Mouse (Mus musculus) liver, embryonic 15.5 days (tissue): ENCODE data around the gene Lmln. TPM values are rescaled to one million over a fixed set of nuclear protein-coding genes. Genes with fewer than 3 reads are reported as not detected.
"Not testable (repeated sequence)": the region's sequence is repeated elsewhere in the genome, so short reads cannot be mapped to it uniquely, and the experiment has no call there.

Experiments used
- ATAC-seq: fragments of 200-750 bp; cut with Nextera tagmentation; 2 replicates; pipeline ENCODE4 v1.8.0; 2017; ENCODE audit warnings: moderate number of reproducible peaks, mild to moderate bottlenecking, moderate library complexity; ENCODE audit not compliant: insufficient read depth
- H3K27ac ChIP-seq: fragments of 300-500 bp; sonication (generic); replicated peaks from 2 replicates; pipeline ENCODE4 v1.5.1; 2015; ENCODE audit warnings: mild to moderate bottlenecking, inconsistent platforms
- H3K27me3 ChIP-seq: fragments of 300-500 bp; sonication (generic); 2 replicates; pipeline ENCODE4 v1.6.1; 2015; ENCODE audit warnings: mild to moderate bottlenecking, inconsistent platforms
- H3K36me3 ChIP-seq: fragments of 300-500 bp; sonication (generic); replicated peaks from 2 replicates; pipeline ENCODE4 v1.6.1; 2015; ENCODE audit warnings: moderate library complexity, mild to moderate bottlenecking, inconsistent platforms
- H3K4me1 ChIP-seq: fragments of 300-500 bp; sonication (generic); replicated peaks from 2 replicates; pipeline ENCODE4 v1.6.1; 2015; ENCODE audit warnings: inconsistent platforms
- H3K4me2 ChIP-seq: fragments of 300-500 bp; sonication (generic); 2 replicates; pipeline ENCODE4 v1.6.1; 2015; ENCODE audit warnings: moderate library complexity, mild to moderate bottlenecking, inconsistent platforms
- H3K4me3 ChIP-seq: fragments of 300-500 bp; sonication (generic); replicated peaks from 2 replicates; pipeline ENCODE4 v1.5.1; 2015; ENCODE audit warnings: mild to moderate bottlenecking, inconsistent platforms
- H3K9ac ChIP-seq: fragments of 300-500 bp; sonication (generic); 2 replicates; pipeline ENCODE4 v1.6.1; 2015; ENCODE audit warnings: moderate library complexity, mild to moderate bottlenecking, inconsistent platforms
- H3K9me3 ChIP-seq: fragments of 300-500 bp; sonication (generic); replicated peaks from 2 replicates; pipeline ENCODE4 v1.6.1; 2016; ENCODE audit warnings: inconsistent platforms
- WGBS: fragments of 180-500 bp; shearing (Covaris S2); methylation state at CpG from one replicate; pipeline ENCODE4 v1.1.7; 2015; ENCODE audit warnings: mixed read lengths; ENCODE audit not compliant: insufficient replicate concordance; 5-methylcytosine and 5-hydroxymethylcytosine counted together
- polyA plus RNA-seq: library from polyadenylated mRNA; unstranded; fragments of >200 nt; fragmentation: Nextera tagmentation; extraction: Ambion mirVana; gene quantifications from 2 replicates; pipeline ENCODE4 v1.2.1, GENCODE M21; 2015

Lmln gene
- polyA plus RNA-seq, 1 experiment from 2014 or later, result 0.63 TPM

DNA sequence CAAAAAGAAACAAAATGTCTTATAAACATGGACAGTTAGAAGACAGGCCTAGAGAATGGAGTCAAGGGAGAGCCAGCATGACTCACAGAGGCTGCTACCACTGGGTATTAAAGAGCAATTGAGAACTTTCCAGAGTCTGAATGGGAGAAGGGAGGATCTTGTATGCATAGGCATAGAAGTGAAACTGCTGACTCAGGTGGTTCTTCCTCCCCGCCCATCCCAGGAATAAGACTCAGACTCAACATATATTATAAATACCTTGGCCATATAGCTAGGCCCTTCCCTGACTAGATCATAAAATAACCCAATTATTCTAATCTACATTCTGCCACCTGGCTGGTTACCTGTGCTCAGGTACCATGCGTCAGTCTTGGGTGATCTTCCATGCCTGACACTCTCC lies 97.0 kb downstream of the Lmln start:
- H3K4me1 ChIP-seq, result no peaks in the 10 kb centered on the region
- no peak overlapping the region for H3K9ac ChIP-seq
- H3K9me3 ChIP-seq, result no peaks in the 10 kb centered on the region
- H3K27me3 ChIP-seq, result no peaks in the 10 kb centered on the region
- no peak overlapping the region for H3K27ac ChIP-seq
- ATAC-seq, result no peak
- no peaks in the 10 kb centered on the region for H3K36me3 ChIP-seq
- WGBS, result 66% methylated on average over 2 of the region's 2 CpGs
- H3K4me2 ChIP-seq, result no peak overlapping the region
- H3K4me3 ChIP-seq, result no peak overlapping the region

DNA sequence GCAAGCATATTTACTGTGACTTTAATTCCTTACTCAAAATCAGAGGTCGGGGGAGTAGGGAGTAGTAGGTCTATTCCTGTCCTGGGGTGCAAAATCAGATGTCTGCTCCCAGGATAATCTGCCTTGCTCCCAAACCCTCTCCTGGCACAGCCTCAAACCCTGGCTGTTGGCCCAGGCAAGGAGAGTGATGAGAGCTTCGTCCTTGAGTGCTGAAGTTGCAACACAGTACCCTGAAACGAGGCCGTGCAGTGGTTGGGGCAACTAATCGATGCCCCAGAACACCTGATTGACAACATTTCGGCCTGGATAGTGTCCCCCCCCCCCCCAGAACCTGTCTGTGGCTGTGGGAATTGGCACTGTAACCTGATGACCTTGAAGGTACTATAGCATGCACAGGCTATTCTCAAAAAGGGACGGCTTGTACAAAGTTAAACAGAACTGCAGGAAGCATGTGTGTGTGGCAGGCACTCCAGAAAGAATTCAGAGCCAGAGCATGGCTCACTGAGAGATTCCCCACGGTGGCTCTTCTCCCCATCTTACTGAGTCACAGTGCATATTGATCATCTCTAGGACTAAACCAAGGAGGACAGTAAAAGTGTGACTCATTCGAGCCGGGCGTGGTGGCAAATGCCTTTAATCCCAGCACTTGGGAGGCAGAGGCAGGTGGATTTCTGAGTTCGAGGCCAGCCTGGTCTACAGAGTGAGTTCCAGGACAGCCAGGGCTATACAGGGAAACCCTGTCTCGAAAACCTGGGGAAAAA lies 101.2 kb downstream of the Lmln start:
- H3K27ac ChIP-seq, result no peak overlapping the region
- peak; percentile 28; the same call in 1 of the 2 replicates for ATAC-seq
- H3K9me3 ChIP-seq, result no peaks in the 10 kb centered on the region
- 65% methylated on average over 13 of the region's 13 CpGs for WGBS
- no peaks in the 10 kb centered on the region for H3K27me3 ChIP-seq
- no peak overlapping the region for H3K9ac ChIP-seq
- no peaks in the 10 kb centered on the region for H3K4me1 ChIP-seq
- no peaks in the 10 kb centered on the region for H3K36me3 ChIP-seq
- no peak overlapping the region for H3K4me3 ChIP-seq
- H3K4me2 ChIP-seq, result no peak overlapping the region

DNA sequence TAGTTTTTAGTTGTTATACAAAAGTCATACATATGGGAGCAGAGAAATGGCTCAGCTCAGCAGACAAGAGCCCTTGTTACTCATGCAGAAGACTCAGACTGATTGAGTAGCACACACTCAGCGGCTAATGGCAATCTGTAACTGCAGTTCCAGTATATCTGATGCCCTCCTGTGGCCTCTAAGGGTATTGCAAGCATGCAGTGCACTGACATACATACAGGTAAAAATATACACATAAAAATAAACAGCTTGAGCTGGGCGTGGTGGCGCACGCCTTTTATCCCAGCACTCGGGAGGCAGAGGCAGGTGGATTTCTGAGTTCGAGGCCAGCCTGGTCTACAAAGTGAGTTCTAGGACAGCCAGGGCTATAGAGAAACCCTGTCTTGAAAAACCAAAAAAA lies 104.0 kb downstream of the Lmln start:
- ATAC-seq, H3K36me3 ChIP-seq, H3K4me2 ChIP-seq, H3K27ac ChIP-seq, H3K27me3 ChIP-seq, H3K9ac ChIP-seq, H3K4me3 ChIP-seq, H3K4me1 ChIP-seq, H3K9me3 ChIP-seq: not testable (repeated sequence)
- 45% methylated on average over 6 of the region's 6 CpGs for WGBS

DNA sequence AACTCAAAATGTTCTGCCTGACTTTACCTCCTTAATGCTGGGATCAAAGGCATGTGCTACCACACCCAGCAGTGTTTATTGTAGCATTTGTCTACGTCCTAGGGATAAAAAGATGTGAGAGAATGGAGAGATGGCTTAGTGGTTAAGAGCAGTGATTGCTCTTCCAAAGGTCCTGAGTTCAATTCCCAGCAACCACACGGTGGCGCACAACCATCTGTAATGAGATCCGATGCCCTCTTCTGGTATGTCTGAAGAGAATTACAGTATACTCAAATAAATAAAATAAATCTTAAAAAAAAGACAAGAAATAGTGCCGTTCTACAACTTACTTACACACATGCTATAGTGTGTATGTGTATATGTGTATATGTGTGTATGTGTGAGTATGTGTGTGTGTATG lies 105.2 kb downstream of the Lmln start:
- no peak for ATAC-seq
- Histone ChIP-seq H3K27me3 (no peaks in the 10 kb centered on the region), H3K4me1 (no peaks in the 10 kb centered on the region; the same call in 1 of the 2 replicates), H3K27ac (no peak overlapping the region), H3K36me3 (no peaks in the 10 kb centered on the region), H3K4me3 (no peak overlapping the region), H3K9ac (no peak overlapping the region), H3K4me2 (no peak overlapping the region), H3K9me3 (no peaks in the 10 kb centered on the region)
- WGBS, result 34% methylated on average over 5 of the region's 5 CpGs

DNA sequence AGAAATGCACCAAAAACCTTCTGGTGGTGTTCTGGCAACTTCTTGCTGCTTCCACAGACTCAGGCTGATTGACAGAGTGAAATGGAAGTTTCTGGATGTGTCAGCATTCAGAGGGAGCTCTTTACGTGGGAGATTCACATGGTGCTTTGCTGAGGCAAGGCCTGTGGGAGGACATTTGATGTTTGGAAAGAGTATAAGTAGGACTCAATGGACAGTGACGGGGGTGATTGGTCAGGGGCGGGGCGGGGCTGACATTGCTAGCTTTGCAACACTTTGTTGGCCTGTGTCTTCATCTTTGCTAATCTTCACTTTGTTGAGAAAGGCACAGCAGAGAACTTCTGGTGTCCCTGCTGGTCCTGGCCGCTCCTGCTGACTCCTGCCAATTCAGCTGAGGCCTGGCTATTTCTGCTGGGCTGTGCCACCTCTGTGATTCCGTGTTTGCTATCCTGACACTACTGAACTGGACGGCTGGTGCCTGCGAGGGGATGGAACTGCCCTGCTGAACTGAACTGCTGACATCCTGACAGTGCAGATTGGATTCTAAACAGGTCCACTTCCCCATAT lies 107.2 kb downstream of the Lmln start:
- no peaks in the 10 kb centered on the region for H3K27me3 ChIP-seq
- H3K4me2 ChIP-seq, result no peak overlapping the region
- no peak overlapping the region for H3K9ac ChIP-seq
- no peaks in the 10 kb centered on the region for H3K36me3 ChIP-seq
- 60% methylated on average over 8 of the region's 8 CpGs for WGBS
- H3K4me1 ChIP-seq, result no peaks in the 10 kb centered on the region; the same call in 1 of the 2 replicates
- H3K27ac ChIP-seq, result no peak overlapping the region
- H3K4me3 ChIP-seq, result no peak overlapping the region
- no peaks in the 10 kb centered on the region for H3K9me3 ChIP-seq
- ATAC-seq, result no peak

DNA sequence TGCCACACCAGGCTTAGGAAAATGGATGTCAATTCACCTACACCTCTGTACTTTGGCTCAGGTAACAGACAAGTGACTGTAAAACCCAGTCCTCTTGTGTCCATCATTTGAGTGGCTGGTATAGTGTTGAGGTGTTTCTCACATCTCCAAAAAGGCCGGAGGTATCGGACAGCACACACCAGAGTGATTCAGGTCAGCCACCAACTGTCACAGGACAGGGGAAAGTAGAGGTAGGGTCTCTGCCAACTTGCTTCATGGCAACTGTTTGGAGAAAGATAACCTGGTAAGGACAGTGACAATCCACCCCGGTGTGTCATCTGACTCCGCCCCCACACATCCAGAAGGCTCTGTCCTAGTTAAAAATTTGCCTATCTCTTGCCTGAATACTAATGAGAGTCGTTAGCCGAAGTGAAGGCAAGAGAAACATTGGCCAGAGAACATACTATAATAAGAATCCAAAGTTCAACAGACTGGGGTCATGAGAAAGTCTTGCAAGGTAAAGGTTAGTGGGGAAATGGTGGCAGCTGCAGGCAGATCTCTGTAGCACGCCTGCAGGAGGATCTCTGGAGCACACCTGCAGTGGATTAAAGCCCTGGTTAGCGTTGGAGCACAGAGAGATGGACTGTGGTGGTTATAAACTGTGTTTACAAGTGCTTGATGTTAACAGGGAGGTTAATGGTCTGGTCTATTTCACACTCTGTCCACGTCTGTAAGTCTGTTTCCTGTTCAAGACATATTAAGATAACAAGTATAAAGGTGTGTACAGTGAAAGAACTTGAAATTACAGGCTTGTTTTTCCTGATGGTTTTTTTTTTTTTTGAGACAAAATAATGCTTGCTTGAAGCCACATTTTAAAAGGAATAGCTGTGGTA lies 108.6 kb downstream of the Lmln start:
- Histone ChIP-seq H3K27ac (no peak overlapping the region), H3K4me3 (no peak overlapping the region), H3K27me3 (no peaks in the 10 kb centered on the region), H3K4me2 (no peak overlapping the region), H3K9ac (no peak overlapping the region), H3K36me3 (no peaks in the 10 kb centered on the region), H3K4me1 (no peaks in the 10 kb centered on the region; the same call in 1 of the 2 replicates), H3K9me3 (no peaks in the 10 kb centered on the region)
- no peak for ATAC-seq
- WGBS, result 49% methylated on average over 9 of the region's 9 CpGs

DNA sequence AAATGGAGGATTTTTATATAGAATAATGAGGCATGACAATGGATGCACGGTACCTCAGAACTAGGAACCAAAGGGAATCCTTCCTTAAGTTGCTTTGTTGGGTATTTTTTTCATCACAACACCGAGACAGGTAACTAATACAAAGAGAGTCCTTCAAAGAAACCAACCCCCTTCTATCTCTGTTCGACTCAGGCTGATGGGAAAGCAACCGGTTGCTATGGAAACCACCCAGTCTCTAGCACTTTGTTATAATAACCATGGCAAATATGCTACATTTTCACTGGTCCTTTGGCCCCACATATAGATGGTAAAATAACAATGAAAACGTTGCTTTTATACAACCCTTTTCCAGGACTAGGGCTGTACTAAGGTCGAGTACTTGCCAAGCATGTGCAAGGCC lies 109.5 kb downstream of the Lmln start:
- Histone ChIP-seq H3K9me3 (no peaks in the 10 kb centered on the region), H3K4me3 (no peak overlapping the region), H3K9ac (no peak overlapping the region), H3K4me2 (no peak overlapping the region), H3K36me3 (no peaks in the 10 kb centered on the region), H3K27me3 (no peaks in the 10 kb centered on the region), H3K4me1 (no peaks in the 10 kb centered on the region; the same call in 1 of the 2 replicates), H3K27ac (no peak overlapping the region)
- WGBS, result 59% methylated on average over 6 of the region's 6 CpGs
- no peak for ATAC-seq

DNA sequence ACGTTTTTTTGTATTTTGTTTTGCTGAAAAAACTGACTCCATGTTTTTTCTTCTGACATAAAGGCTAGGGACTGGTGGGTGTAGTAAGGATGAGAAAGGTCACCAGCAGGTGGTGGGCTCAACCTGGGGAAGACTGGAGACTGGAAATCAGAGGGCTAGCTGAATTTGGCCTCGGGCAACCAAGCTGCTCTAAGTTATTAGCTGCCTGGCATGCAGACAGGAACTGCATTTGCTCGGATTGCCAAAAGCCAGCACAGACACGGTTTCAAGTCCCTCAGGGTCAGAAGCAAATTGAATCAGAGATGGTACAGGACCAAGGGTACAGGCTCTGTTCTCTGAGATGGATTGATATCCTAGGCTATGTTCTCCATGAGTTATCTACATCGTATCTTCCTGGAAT lies 110.8 kb downstream of the Lmln start:
- Histone ChIP-seq H3K27ac (no peak overlapping the region), H3K4me3 (no peak overlapping the region), H3K9ac (no peak overlapping the region), H3K4me2 (no peak overlapping the region), H3K36me3 (no peaks in the 10 kb centered on the region), H3K27me3 (no peaks in the 10 kb centered on the region), H3K4me1 (no peaks in the 10 kb centered on the region; the same call in 1 of the 2 replicates), H3K9me3 (no peaks in the 10 kb centered on the region)
- 53% methylated on average over 5 of the region's 5 CpGs for WGBS
- no peak for ATAC-seq

DNA sequence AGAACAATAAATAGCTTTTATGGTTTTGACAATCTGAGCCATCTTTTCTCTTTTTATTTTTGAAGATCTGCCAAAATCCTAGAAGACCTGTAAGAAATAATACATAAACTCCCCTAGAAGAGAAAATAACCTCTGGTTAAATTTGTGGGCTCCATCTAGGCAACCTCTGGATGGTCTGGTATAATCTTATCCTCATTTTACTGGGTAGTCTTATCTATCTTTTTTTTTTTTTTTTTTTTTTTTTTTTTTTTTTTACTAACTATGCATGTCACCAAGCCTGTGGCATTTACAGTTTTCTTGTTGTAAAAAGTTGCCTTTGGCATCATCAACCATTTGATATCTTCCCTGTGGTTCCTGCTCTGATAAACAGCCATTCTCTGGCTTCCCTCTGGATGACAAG lies 112.4 kb downstream of the Lmln start:
- no peaks in the 10 kb centered on the region; the same call in 1 of the 2 replicates for H3K4me1 ChIP-seq
- ATAC-seq, result no peak
- no peaks in the 10 kb centered on the region for H3K27me3 ChIP-seq
- no peak overlapping the region for H3K4me3 ChIP-seq
- H3K36me3 ChIP-seq, result no peaks in the 10 kb centered on the region
- H3K9me3 ChIP-seq, result no peaks in the 10 kb centered on the region
- H3K4me2 ChIP-seq, result no peak overlapping the region
- H3K27ac ChIP-seq, result no peak overlapping the region
- no peak overlapping the region for H3K9ac ChIP-seq

DNA sequence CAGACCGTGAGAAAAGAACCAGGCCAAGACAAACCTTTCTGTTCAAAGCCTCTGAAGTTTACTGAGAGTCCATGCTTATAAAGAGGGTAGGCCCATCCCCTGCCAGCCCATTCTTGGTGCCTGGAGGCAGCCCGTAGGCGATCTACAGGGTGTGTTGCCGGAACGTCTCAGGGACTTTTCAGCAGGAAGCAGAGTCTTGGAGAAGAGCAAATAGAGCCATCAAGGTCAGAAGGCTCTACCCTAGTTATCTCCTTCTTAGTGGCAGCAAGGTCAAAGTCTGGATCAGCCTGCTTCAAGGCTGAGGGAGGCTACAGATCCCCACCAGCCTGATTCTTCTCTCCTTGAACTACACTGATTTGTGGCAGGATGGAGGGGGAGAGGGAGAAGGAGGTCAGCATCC lies 114.5 kb downstream of the Lmln start:
- not testable (repeated sequence) for H3K4me2 ChIP-seq, H3K4me1 ChIP-seq, ATAC-seq, H3K9ac ChIP-seq, H3K9me3 ChIP-seq, H3K4me3 ChIP-seq, H3K27me3 ChIP-seq, H3K27ac ChIP-seq, H3K36me3 ChIP-seq
- WGBS, result 83% methylated on average over 5 of the region's 5 CpGs
